Mouse (Mus musculus) regulatory T cell (primary cell): ENCODE results near the gene Abcf3.

Experiments
- in situ Hi-C: fragments of 300-600 bp; cut with MboI, MseI; formaldehyde crosslinking; loops from one replicate; pipeline ENCODE4 v1.15.1; 2025; ENCODE audit warnings: high pct_unique_total_duplicates

The Abcf3 gene

DNA sequence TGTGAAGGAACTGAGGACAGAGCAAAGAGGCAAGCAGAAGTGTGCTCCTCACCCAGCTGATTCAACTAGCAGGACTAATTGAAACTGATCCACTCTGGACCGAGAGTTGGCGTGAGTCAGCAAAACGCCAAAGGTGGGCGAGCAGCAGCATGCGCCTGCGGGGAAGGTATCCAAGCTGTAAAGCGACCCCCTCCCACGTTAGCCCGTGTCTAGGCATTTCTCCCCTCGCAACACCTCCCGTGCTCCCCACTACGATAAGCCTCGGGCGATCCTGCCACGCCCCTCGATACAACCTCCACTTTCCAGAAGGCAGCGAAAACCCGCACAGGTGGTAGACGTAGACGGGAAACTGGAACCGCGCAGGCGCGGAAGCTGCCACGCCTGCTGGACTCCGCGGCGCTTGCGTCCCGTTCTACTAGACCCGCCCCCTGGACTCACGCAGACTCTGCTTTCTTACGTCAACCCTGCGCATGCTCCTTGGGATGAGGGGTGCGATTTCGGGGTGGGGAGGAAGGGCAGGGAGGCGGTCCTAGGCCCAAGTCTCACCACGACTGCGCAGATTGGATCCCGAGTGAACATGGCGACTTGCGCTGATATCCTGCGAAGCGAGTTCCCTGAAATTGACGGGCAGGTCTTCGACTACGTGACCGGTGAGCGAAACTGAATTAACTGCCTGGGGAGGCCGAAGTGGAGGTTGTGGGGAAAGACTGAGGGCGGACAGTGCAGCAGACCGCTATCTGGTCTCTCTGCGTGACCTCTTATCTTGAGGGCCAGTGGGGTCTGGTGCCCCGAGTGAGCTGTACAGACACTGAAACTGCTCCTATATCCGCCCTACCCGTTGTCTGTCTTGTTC is at the start of gene Abcf3:
Gene Abcf3 (plus strand): TSS at position 482 of the 853 bp plus-strand sequence.
- in situ Hi-C loops: loop anchor here (10.0 kb wide), 2 partner anchors 126 to 1726 kb away; no protein-coding TSS in a partner anchor

DNA sequence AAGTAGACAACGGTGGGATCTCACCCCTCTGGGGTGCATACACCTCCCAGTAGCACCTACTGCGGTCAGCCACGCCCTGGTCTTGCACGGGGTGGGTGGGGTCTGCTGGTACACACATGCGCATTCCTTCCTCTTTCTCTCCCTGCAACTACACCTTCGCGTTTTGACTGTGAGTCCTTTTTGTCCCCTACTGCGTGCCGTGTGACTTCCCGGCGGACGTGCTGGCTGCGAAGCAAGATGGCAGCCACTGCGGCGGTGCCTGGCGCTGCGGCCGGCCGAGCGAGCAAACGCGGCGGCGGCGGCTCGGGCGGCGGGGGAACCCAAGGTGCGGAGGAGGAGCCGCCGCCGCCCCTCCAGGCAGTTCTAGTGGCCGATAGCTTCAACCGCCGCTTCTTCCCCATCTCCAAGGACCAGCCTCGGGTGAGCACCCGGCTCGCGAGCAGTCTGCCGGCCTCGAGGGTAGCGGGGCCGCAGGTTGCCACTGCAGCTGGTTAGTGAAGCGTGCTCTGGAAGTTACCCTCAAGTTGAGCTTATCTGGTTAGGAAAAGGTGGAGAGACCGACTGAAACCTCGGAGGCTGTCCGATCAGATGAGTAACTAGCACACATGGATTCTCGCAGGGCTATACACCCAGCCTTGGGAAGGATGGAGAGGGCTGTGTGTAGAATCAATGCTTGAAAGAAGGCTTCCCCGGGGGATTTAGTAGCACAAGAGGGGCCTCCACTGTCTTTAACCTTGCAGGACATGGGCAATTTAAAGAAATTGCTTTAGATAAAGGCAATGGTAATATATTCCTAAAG is 49.5 kb upstream of the Abcf3 start, which contains the start of gene Eif2b5:
Gene Eif2b5 (plus strand): TSS at position 141 of the 799 bp plus-strand sequence.
- in situ Hi-C loops: loop anchor here (5.0 kb wide), 1 partner anchor 43 kb away; no protein-coding TSS in a partner anchor

- in situ Hi-C loops: no loop called here
Measured at GRCm38 (mm10) chr16:20506000-20506399, 42.4 kb upstream of the Abcf3 start.

GRCm38 (mm10) chr16:20509349-20509748 is 39.0 kb upstream of the Abcf3 start:
- in situ Hi-C loops: no loop called here

GRCm38 (mm10) chr16:20511277-20511847 is 37.0 kb upstream of the Abcf3 start:
- in situ Hi-C loops: no loop called here

DNA sequence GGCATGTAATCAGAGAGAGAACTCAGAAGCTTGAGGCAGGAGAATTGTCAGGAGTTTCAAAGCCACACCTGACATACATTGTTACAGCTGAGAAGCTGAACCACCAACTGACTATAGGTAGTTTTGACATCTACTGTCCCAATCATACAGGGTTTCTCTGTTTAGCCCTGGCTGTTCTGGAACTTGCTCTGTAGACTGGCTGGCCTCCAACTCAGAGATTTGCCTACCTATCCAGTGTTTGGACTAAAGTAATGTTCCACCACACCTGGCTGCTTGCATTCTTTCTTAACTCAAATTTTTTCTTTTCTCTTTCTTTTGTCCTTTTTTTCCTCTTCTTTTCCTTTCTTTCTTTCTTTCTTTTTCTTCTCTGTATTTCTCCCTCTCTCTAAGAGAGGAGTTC is 32.3 kb upstream of the Abcf3 start:
- in situ Hi-C loops: no loop called here

- in situ Hi-C loops: no loop called here
Measured at GRCm38 (mm10) chr16:20516726-20517201, 31.6 kb upstream of the Abcf3 start, which contains the start of gene Dvl3. Gene Dvl3, plus strand, starts transcription at chr16:20516982.

DNA sequence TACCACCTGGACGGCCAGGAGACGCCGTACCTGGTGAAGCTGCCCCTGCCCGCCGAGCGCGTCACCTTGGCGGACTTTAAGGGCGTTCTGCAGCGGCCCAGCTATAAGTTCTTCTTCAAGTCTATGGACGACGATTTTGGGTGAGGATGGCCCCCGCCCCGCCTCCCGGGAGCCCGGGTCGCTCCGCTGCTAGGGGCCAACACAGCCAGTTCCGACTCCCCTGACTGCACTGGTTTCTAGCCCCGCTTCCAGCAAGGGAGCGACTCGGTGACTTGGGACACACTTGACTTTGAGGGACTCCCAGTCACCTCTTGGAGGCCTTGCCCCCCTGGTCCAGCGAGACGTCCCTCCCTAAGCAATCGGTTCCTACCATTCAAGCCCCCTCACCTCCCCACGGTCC is 31.2 kb upstream of the Abcf3 start:
- in situ Hi-C loops: no loop called here

GRCm38 (mm10) chr16:20517701-20518374 is 30.5 kb upstream of the Abcf3 start:
- in situ Hi-C loops: no loop called here

GRCm38 (mm10) chr16:20523886-20524285 is 24.5 kb upstream of the Abcf3 start:
- in situ Hi-C loops: no loop called here

DNA sequence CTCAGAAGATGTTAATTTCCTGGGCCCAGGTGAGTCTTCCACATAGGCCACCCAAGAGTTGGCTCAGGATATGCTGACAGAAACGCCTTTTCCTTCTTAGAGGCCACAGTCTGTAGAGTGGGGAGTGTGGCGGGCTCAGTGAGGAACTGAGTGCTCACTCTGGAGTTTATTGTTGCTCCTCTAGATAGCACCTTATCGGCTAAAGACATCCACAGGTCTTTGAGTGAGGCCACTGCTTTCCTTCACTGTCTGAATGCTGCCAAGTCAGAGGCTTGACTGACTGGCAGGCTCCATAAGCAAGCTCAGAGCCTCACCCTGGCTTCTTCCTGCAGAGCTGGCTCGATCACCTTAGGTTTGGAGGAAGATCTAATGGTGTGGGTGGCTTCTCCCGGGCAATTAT is 19.6 kb upstream of the Abcf3 start:
- in situ Hi-C loops: no loop called here

GRCm38 (mm10) chr16:20529375-20529774 is 19.0 kb upstream of the Abcf3 start:
- in situ Hi-C loops: no loop called here

- in situ Hi-C loops: no loop called here
Measured at GRCm38 (mm10) chr16:20530941-20531340, 17.4 kb upstream of the Abcf3 start.

GRCm38 (mm10) chr16:20534617-20535295 is 13.6 kb upstream of the Abcf3 start:
- in situ Hi-C loops: loop anchor here (5.0 kb wide), 1 partner anchor 78 kb away; the partner anchor contains the start of genes Alg3, Eef1akmt4 and Gm49333

GRCm38 (mm10) chr16:20535296-20536080 is 12.9 kb upstream of the Abcf3 start, which contains the start of gene Ap2m1:
Gene Ap2m1, plus strand, starts transcription at chr16:20535478.
- in situ Hi-C loops: loop anchor here (5.0 kb wide), 1 partner anchor 77 kb away; the partner anchor contains the start of genes Alg3, Eef1akmt4 and Gm49333

DNA sequence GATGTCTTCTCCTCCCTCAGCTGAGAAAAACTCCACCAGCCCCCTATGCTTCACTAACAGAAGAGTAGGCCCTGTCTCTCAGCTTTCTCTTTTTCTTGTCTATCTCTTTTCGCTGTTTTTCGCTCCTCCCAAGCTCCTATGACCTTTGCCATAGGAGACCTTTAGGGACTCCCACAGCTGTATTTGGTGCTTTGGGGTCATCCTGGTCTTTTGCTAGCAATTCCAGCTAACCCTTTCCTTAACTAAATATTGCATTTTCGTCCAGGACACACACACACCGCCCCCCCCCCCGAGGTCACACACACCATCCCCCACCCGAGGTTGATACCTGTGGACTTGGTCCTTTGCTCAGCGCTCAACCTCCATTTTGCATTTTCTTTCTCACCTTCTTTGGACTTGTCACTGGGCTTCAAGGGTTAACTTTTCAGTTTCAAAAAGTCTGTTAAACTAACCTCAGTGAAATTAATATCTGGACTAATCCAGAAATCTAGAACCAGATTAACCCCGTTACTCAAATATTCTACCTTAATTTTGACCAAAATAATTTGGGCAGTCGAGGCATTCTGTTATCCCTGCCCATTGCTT is 12.2 kb upstream of the Abcf3 start:
- in situ Hi-C loops: loop anchor here (5.0 kb wide), 1 partner anchor 76 kb away; the partner anchor contains the start of genes Alg3, Eef1akmt4 and Gm49333

DNA sequence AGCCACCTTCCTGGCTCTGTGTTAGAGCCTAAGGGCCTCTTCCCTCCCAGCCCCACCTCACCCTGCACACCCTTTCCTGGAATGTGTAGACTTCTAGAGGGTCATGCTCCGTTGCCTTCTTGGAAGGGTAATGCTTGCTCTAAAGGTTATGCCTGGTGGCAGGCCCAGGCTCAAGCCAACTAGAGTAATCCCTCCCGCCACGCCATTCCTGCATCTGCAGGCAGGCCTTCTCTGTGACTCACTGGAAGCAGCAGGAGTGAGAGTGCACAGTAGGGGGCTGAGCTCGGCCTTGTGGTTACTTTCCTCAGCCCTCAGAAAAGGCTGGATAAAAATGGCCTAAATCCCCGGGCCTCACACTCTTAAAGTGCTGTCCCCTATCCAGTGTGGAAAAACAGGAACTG is 11.3 kb upstream of the Abcf3 start:
- in situ Hi-C loops: loop anchor here (5.0 kb wide), 1 partner anchor 75 kb away; the partner anchor contains the start of genes Alg3, Eef1akmt4 and Gm49333

- in situ Hi-C loops: loop anchor here (5.0 kb wide), 1 partner anchor 75 kb away; the partner anchor contains the start of genes Alg3, Eef1akmt4 and Gm49333
Measured at GRCm38 (mm10) chr16:20537601-20538320, 10.6 kb upstream of the Abcf3 start.
